Mouse (Mus musculus): ENCODE data around the gene Ppfia2.

Ppfia2 gene

GRCm38 (mm10) chr10:106469855-106470532 lies at the start of gene Ppfia2:
Gene Ppfia2, plus strand, starts transcription at chr10:106470339.
- DNase-seq (ENCODE audit: low spot score), result no peak

GRCm38 (mm10) chr10:106468956-106469721 lies 1.0 kb upstream of the Ppfia2 start:
- DNase-seq (ENCODE audit: low spot score), result no peak

- DNase-seq (ENCODE audit: low spot score), result no peak
Observed at GRCm38 (mm10) chr10:106470533-106471205, 530 bp downstream of the Ppfia2 start.

- no peak for DNase-seq (ENCODE audit: low spot score)
Observed at GRCm38 (mm10) chr10:106509281-106510165, 39.4 kb downstream of the Ppfia2 start.

- DNase-seq (ENCODE audit: low spot score), result no peak
Observed at GRCm38 (mm10) chr10:106566036-106566435, 95.9 kb downstream of the Ppfia2 start.

- DNase-seq (ENCODE audit: low spot score), result no peak
Observed at GRCm38 (mm10) chr10:106585026-106585425, 114.9 kb downstream of the Ppfia2 start.

- DNase-seq (ENCODE audit: low spot score), result peak; percentile 50
Observed at GRCm38 (mm10) chr10:106585476-106586080, 115.4 kb downstream of the Ppfia2 start.

GRCm38 (mm10) chr10:106587817-106588216 lies 117.7 kb downstream of the Ppfia2 start:
- DNase-seq (ENCODE audit: low spot score), result no peak

GRCm38 (mm10) chr10:106590944-106591343 lies 120.8 kb downstream of the Ppfia2 start:
- DNase-seq (ENCODE audit: low spot score), result no peak

- no peak for DNase-seq (ENCODE audit: low spot score)
Observed at GRCm38 (mm10) chr10:106596976-106597375, 126.8 kb downstream of the Ppfia2 start.

- DNase-seq (ENCODE audit: low spot score), result no peak
Observed at GRCm38 (mm10) chr10:106603319-106603898, 133.3 kb downstream of the Ppfia2 start.

- peak; percentile 41 for DNase-seq (ENCODE audit: low spot score)
Observed at GRCm38 (mm10) chr10:106609177-106609981, 139.2 kb downstream of the Ppfia2 start.

GRCm38 (mm10) chr10:106610222-106610621 lies 140.1 kb downstream of the Ppfia2 start:
- DNase-seq (ENCODE audit: low spot score), result no peak

GRCm38 (mm10) chr10:106618194-106618593 lies 148.1 kb downstream of the Ppfia2 start:
- DNase-seq (ENCODE audit: low spot score), result no peak

GRCm38 (mm10) chr10:106620952-106621351 lies 150.8 kb downstream of the Ppfia2 start:
- no peak for DNase-seq (ENCODE audit: low spot score)

- DNase-seq (ENCODE audit: low spot score), result no peak
Observed at GRCm38 (mm10) chr10:106623342-106623741, 153.2 kb downstream of the Ppfia2 start.

GRCm38 (mm10) chr10:106632171-106632935 lies 162.2 kb downstream of the Ppfia2 start:
- DNase-seq (ENCODE audit: low spot score), result no peak

GRCm38 (mm10) chr10:106633898-106634297 lies 163.8 kb downstream of the Ppfia2 start:
- no peak for DNase-seq (ENCODE audit: low spot score)

GRCm38 (mm10) chr10:106652276-106652675 lies 182.1 kb downstream of the Ppfia2 start:
- no peak for DNase-seq (ENCODE audit: low spot score)

Data from adipocyte (in vitro differentiated cells).